Mouse (Mus musculus) right cerebral cortex, postnatal 36 days (tissue): ENCODE data around the gene Dnase1l3.

ENCODE experiments used
- DNase-seq, 2 experiments: peaks; one replicate each; pipeline ENCODE4 v3.0.0; 2022; ENCODE audit warnings: low spot score in 2 of 2, mixed read lengths in 1 of 2

The Dnase1l3 gene

DNA sequence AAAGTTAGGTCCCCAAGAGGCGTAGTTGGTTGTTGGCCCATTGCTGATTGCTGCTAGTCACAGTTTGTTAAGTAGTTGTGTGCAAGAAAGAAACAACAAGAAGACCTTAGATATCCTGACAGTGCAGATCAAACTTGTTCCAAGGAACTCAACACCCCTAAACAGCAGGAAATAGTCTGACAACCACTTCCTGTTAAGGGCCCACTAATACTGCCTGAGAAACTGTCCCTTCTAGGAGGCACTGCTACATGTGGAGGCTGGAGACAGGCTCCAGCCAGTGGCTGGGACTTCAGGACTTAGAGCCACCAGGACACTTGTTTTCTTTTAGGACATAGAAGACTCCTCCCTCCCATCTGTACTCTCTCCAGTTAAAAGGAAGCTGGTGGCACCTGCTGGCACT is 16.9 kb downstream of the Dnase1l3 start:
- no peak for DNase-seq

DNA sequence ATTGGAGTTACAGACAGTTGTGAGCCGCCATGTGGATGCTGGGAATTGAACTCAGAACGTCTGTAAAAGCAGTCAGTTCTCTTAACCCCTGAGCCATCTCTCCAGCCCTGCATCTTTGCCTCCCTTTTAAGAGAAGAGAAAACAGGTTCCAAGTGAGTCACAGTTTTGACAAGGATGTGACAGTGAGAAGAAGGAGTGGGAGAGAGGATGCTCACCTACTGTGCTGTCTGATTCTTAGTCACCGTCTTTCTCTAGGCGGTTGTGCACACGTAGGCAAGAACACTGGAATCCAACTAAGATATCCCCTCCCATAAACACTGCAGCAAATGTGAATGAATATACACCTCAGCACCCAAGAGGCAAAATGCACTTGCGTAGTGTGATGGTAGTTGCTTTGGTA is 19.2 kb downstream of the Dnase1l3 start:
- DNase-seq = no peak

DNA sequence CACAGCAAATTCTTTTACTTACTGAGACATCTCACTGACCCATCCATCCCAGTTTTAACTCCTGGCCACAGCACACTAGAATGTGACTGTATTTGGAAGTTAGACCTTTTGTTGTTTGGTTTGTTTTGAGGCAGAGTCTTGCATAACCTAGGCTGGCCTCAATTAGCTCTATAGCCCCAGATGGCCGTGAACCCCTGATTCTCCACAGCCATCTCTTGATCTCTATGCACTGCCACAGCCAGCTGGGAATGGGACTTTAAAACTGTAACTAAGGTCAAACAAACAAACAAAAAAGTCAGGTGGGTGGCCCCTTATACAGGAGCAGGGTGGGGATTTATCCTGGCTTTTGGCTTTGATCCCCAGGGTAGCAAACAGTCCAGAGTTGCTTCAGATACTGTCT is 19.7 kb downstream of the Dnase1l3 start:
- DNase-seq = no peak

DNA sequence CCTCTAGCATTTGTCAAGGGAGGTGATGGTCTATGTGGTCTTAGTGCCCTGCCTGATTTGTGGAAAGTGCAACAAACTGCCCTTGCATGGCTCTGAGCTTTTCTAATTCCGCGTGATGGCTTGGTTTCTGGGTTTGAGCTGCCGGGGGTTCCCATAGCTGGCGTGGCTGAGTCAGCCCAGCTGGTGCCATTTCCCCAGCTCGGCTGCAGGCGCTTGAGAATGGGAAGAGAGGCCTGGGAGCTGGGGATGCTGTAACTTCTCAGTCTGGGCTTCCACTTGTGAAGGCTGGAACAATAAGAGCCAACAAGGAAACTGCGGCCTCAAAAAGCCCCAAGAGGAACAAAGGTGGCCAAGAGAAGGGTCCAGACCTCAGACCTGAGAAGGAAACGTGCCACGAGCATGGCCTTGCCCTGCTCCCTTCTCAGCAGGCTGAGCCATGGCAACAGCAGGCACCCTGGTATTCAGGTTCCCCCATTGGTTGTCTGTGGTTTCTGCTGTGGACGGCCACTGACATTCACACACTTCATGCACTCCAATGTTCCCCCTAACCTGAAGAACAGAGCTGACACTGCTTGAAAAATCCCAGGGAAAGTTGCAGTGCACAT is 22.4 kb downstream of the Dnase1l3 start:
- no peak for DNase-seq

DNA sequence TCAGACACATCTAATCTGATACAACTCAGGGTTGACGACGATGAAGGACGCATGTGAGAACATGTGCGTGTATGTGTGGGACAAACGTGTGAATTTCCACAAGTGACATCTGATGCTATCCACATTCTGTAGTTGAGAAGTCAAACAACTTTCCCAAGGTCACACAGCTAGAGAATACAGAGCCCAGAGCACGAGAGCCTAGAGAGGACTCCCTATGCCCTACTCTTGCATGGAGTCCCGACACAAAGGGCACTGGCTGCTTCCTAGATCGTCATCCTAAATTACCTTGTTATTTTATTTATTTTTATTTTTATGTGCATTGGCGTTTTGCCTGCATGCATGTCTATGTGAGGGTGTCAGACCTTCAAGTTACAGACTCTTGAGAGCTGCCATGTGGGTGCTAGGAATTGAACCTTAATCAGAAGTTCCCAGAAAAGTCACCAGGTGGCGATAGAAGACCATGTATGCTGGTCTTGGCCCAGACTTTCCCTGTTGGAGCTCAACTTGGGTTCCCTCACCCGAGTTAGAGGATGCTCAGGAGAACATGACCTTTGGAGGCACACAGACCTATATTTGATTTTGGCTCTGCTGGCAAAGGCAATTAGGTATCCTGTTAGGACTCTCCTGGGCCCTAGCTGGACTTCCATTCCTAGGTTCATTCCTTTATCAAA is 30.0 kb downstream of the Dnase1l3 start:
- DNase-seq = peak; percentile 41 to 48

DNA sequence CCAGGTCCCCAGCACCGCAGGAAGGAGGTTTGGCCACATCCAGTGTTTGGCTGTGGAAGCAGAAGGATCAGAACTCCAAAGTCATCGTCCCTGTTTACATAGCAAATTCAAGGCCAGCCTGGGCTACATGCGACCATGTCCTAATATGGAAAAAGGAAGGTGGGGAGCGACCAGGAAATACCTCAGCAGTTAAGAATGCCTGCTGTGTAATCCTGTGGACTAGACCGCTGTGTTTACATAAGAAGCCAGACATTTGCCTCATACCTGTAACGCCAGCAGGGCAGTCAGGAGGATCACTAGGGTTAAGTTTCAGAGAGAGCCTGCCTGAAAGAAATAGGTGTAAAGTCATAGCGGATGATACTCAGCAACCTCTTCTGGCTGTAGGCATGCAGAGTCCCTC is 31.2 kb downstream of the Dnase1l3 start:
- DNase-seq = no peak

DNA sequence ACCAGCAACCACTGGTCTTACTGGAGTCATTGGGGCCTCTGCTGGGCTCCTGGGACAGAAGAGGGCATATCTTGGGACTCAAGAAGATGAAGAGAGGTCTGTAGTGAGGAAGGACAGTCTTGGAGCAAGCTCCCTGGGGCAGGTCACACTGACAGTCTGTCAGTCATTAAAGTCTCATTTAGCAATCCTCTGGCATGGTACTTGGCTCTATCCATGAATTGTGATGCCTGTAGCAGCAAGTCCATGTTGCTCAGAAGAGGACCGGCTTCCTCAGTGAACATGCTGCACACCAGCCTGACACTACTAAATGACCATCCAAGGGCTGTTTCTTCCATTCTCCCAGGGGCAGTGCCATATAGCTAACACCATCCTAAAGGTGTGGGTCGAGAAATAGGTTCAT is 31.7 kb downstream of the Dnase1l3 start:
- DNase-seq = no peak

DNA sequence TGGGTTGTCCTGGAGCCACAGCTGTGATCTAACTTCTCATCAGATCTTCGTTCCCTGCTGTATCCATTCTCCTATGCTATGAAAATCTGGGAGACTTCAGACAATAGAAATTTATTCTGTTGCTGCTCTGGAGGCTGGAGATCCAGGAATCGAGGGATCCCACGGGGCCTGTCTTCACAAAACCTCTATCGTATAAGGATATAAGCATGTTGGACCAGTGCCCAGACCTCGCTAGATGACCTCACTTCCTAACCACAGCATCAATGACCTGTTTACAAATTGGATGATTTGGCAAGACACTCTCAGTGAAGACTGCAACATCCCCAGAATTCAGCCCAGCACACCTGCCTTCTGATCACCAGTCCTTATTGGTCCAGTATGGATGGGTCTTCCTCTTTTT is 32.7 kb downstream of the Dnase1l3 start:
- no peak for DNase-seq

DNA sequence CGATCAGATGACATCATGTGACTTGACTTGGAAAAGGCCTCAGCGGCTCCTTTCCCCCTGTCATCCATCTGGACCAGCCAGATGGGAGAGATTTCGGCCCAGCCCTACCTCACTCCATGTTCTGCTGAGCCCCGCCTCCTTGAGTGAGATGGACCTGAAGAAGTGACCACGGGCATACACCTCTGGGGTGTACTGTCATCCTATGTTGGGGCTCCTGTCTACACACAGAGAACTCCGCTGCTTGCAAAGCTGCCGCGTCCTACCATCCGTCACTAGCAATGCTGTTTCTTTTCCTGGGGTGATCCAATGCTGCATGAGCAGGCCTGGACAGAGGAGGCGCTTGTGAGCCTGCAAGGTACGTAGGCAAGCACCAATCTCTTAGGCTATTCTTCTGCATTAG is 33.8 kb downstream of the Dnase1l3 start:
- peak in 1 of 2 experiments; percentile 62 for DNase-seq

DNA sequence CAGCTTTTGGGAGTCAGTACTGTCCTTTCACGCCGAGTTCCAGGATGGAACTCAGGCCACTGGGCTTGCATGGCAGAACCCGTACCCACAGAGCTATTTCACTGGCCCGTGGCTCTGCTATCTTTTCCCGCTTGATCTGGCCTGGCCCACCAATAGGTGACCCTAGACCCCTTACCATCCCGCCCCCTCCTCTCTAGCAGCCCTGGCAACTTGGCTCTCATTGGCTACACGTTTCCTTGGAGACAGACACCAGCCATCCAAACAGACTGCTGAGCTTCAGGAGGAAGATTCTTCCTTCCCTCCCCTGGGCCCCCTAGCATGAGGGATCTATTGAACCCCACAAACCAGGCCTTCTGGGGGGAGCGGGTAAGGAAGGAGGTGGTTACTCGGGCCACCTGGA is 37.3 kb downstream of the Dnase1l3 start, which contains the start of gene Gm45521:
Gene Gm45521 (plus strand): TSS at position 240 of the 400 bp plus-strand sequence.
- DNase-seq = no peak

DNA sequence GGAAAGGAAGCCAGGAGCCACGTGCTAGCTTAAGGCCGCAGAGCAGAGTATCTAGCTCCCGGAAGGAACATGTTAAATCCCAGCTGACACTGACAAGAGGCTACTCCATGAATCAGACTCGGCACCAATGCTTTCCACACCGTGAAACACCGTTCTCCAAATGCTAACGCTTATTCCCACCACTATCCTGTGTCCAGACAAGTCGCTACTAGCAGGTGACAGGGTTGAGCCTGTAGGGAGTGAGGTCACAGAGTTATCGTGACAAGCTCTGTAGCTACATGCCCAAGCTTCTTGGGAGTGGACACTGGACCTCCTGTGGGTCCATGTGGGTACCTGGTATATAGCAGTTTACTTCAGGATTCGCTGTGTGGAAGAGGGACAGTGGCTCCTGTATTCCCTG is 37.9 kb downstream of the Dnase1l3 start:
- no peak for DNase-seq

DNA sequence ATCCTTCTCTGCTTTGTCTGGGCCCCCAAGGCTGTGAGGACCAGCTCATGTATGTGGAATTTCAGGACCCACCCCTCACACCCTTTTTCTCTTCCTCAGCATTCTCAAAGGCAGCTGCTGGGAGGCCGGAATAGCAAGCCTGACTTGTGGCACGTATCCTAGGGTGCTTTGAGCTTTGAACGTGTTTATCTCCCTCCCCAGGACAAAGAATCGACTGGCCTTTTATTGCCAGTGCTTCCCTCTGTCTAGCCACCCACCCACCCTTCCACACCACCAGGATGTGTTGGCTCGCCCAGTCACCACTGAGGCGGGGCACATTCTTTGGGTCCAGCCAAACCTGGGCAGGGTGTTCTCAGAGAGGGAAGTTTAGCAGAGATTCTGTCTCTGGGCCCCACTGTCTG is 40.3 kb downstream of the Dnase1l3 start:
- DNase-seq = no peak

DNA sequence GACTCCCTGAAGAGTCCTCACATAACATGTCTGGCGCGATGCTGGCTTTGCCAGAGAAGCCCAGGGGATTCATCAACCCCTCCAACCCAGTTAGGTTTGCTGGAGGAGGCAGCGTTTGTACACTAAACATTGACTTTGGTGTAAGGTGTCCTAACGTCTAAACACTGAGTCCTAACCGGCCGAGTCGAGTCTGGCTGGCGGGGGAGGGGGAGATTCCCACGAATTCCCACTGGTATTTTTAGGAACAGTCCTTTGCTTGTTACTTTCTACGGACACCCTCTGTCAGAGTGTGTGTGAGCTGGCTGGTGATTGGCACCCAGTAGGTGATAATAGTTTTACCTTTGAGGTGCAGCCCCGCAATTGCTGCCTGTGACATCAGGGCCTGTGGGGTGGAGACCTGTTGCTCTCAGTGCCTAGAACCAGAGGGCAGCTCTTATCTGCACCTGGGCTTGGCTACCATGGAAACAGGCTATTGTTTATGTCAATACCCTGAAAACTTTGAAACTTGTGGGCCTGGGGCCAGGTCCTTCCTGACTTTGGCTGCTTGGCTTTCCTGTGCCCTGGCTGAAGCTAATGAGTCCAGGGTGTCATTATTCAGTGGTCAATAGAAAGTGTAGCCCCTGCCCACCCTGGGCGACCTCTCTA is 41.6 kb downstream of the Dnase1l3 start:
- no peak for DNase-seq

DNA sequence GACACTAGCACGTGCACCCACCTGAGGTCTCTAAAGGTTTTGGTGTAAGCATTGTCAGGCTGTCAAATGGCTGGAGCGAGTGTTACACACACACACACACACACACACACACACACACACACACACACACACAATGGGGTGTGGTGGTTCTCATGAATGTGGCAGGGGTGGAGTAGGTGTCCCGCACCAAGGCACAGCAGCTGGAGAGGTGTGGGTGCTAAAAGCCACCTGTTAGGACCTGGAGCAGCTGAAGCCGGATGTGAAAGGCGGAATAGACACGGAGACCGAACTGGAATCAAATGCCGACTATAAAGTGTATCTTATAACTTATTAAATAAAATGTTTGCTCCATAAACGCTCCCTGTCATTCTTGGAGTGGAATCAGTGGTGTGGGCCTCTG is 43.1 kb downstream of the Dnase1l3 start:
- DNase-seq = no peak

DNA sequence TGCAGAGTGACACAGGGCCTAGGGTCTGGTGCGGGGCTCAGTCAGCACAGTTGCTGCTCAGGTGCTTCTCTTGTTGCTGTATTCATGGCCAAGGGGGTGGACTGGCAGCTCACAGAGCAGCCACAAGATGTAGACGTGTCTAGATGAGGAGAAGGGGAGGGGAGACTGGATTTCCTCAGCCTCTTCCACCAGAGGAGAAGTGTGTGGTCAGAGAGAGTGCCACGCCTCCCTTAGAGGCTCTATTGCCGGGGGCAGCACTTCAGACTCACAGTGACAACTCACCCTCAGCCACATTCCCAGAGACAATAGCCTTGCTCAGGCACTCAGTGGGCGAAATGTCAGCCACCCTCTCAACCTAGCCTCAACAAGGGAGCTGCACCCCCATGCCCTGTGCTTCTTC is 49.1 kb downstream of the Dnase1l3 start:
- no peak for DNase-seq

DNA sequence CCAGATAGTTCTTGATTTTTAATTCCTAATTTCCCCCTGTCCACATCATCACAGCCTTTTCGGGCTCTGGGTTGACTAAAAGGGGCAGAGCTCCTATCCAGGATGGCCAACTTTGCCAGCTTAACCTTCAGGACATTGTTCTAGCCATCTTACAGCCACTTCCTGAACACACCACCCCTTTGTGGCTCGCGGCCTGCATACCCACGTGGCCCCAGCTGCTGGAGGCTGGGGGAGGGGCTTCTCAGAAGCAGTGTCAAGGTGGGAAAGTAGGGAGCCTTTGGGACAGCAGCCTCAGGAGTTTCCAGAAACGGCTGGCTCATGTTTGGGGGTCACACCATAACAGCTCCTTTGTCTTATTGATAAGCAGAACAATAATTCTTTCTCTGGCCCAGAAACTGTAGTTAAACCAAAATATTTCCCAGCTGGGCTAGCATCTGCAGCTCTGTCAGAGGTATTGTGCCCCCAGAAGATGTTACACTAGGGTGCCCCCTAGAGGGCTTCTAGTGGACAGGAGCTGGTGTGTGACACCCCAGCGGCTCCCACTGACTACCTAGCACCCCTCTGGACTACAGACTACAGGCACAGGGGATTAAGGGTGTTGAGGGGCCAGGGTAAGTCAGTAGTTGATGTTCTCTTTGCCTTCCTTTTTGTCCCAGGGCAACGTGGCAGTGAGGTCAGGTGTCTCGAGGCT is 49.9 kb downstream of the Dnase1l3 start:
- DNase-seq = no peak

DNA sequence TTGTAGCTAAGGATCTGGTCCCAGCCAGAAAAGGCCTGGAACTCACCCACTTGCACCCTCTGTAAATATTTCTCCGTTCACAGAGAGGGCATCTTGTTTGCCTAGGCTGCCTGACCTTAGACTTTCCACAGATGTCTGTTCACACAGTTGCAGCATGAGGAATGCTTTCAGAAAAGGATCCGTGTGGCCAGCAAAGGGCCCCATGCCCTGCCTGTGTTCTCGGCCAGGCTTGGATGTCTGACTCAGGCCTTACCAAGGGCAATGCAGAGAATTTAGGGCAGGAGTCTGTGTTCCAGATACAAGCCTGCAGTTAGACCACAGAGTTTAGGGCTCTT is 50.6 kb downstream of the Dnase1l3 start:
- no peak for DNase-seq

DNA sequence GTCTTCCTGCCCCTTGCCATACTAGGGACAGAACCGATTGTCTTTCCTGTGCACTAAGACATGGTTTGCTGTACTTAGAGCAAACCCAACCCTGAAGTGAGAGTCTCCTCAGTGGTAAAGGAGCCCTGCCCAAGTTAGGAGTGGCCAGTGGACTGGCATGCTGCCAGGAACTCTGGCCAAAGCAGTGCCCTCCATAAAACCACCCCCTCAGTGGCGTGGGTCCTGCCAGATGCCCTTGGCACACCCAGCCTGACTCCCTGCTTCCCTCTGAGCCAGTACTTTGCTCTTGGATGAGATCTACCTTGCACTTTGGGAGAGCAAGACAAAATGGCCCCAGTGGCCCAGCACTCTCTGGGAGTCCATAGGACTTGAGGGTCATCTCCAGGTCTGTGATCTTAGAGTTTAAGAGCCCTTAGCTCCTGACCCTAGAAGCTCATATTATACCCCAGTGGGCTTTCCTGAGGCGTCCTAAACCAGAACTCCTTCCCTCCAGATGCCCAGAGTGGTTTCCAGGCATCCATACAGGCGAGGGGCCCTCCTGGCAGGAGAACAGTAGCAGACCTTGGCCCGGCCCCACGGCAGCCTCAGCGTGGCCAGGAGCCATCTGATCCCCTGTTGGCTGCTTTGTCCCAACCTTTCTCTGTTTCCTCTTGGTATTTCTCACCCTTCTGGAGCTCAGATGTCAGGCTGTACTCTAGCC is 51.1 kb downstream of the Dnase1l3 start:
- no peak for DNase-seq

DNA sequence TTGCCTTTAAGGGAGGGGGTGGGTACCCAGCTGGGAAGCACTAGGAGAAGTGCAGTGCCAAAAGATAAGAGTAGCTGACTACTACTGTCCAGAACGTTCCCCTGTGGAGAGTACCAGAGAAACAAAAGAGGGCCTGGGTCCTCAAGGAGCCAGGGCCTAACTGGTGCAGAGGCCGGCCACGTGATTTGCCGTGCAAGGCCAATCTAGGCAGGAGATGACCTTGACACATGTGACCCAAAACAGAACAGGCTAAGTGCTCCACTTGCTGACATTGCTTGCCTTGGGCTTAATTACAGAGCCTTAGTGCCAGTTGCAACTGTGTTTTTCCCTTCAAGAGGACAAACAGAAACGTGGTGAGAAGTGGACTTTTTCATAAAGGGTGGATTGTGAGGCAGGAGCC is 53.0 kb downstream of the Dnase1l3 start:
- no peak for DNase-seq

DNA sequence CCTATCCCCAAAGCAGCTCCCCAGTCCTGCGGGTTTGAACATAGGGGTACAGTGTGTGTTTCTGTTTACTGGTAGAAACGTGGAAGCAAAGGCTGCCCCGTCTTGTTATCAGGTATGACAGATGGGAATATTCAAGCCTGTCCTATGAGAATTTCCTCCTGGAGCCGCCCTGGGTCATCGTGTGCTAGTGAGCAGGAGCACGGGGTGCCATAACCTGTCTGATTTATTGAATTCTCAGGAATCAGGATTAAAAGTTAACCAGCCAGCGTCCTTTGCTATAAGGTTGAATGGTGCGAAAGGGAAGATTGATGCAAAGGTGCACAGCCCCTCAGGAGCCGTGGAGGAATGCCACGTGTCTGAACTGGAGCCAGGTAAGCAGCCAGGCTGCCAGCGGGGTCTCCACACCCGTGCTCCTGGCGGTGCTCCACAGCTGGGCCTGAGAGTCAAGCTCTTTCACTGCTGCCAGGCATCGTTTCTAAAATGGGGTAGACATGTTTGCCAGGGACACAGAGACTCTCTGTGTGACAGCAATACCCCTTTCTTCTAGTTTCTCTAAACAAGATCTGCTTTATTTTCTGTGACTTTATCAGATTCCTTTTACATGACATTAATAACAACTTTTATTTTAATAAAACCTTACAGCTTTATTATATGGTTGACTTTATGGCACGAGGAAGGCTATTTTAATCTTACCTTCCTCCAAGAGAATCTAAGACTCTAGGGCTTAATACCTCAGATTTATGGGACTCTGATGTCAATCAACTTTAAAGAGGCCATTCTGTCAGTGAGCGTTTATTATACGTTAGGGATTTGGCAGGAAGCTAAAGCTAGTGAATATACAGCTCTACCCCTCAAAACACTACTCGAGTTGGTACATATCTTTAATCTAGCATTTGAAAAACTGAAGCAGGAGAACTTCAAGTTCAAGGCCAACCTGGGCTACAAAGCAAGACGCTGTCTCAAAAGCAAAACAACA is 55.3 kb downstream of the Dnase1l3 start:
- no peak for DNase-seq

DNA sequence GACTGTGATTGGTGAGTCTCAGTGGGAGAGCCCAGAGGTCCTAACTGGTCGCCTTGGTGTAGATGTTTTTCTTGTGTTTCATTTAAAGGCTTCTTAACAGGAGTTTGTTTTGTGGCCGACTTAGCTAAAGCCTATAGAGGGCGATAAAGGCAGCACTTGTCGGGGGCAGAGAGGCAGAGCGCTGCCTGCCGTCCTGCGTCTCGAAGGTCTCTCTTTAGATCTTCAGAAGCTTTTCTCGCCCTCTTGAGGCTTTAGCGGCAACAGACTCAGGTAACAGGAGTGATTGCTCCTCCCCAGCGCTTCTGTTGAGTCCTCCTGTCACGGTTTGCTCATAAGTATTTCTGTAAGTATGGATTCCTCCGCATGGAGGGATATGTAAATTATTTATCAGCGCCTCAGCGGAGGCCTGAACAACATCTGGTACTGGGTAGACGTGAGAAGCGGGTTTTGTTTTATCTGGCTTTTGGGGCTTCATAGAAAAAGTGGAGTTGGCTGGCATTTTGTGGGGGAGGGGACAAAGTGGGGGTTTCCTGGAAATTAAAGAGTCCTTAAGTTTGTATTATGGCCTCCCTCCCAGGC is 57.2 kb downstream of the Dnase1l3 start:
- peak in 1 of 2 experiments; percentile 39 for DNase-seq
